In the genomic region with DNA sequence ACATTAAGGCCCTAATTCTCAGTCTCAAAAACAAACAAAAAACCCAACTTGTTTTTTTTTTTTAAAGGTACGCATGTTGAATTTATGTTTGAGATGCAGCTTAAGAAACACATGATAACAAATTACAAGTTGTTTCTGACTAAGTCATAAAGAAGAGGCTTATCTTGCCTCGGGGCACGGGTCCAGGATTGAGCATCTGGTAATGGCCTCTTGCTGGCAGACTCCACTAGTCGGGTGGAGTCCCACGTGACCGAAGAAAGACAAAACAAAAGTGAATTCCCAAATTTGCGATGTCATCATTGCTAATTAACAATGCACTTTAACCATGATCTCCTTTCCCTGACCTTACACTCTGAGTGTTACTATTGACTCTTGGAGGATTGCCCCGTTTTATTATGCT, we compare ENCODE assay signal across 9 mouse cellular contexts. TPM values are rescaled to one million over a fixed set of nuclear protein-coding genes. Genes with fewer than 3 reads are reported as not detected.
A peak's percentile ranks its signal among the peaks of the same experiment; 100 is the strongest.
DNase-seq lines count a peak whose midpoint lies in the region; TF ChIP-seq lines count a peak whose summit lies in the region.
"Had no signal": no experiment of that assay in that cellular context is flagged by ENCODE, and none has a peak within 500 bp of the region (broad histone marks: within the 10 kb centered on the region; RNA-seq: fewer than 3 reads in every experiment).

No protein-coding gene starts in this region.

- WGBS in kidney, adult 2 months = 75% methylated on average over 8 of the region's 8 CpGs

- no peak for TF ChIP-seq CTCF in kidney, adult 2 months (conservative IDR thresholded peaks at IDR 0.05; ENCODE audit: insufficient read depth, insufficient read length, low read depth, low read length)

- H3K27me3 ChIP-seq in kidney, adult 2 months (replicated peaks; ENCODE audit: control insufficient read depth, insufficient read depth, low read length) = no peaks in the 10 kb centered on the region
- H3K27me3 ChIP-seq: limb, embryonic 12.5 days had no signal

- no peak overlapping the region for H3K4me3 ChIP-seq in kidney, adult 2 months (ENCODE audit: insufficient read depth, low read depth, low read length)
- H3K4me3 ChIP-seq: limb, embryonic 12.5 days had no signal

- no peaks in the 10 kb centered on the region for H3K4me1 ChIP-seq in kidney, adult 2 months (ENCODE audit: control insufficient read depth, insufficient read depth, low read length)
- H3K4me1 ChIP-seq: limb, embryonic 12.5 days had no signal

- no peaks in the 10 kb centered on the region for H3K36me3 ChIP-seq in kidney, adult 2 months (ENCODE audit: control insufficient read depth, insufficient read depth, low read length)
- H3K36me3 ChIP-seq: limb, embryonic 12.5 days had no signal

- no peak for TF ChIP-seq POLR2A in kidney, adult 2 months (IDR thresholded peaks at IDR 0.05; ENCODE audit: low read depth, low read length)

- intact Hi-C loops in left cerebral cortex, postnatal 14 days (cut with DNase I) = no loop called here

- no peak overlapping the region for H3K27ac ChIP-seq in kidney, adult 2 months (ENCODE audit: insufficient read depth, low read depth, low read length)
- H3K27ac ChIP-seq: limb, embryonic 12.5 days had no signal

- peak; percentile 67 for DNase-seq in kidney, adult 2 months
- no peak for DNase-seq in kidney, adult 11 months
- DNase-seq in adrenal gland, postnatal 14 days = peak; percentile 78
- DNase-seq in gastrocnemius, postnatal 10 days = peak; percentile 66
- DNase-seq in ovary, adult 18-20 months (ENCODE audit: low spot score) = peak; percentile 86
- no peak for DNase-seq in left cerebral cortex, postnatal 14 days (ENCODE audit: low spot score in 2 of 2)
- DNase-seq in spleen, postnatal 14 days (ENCODE audit: low spot score in 2 of 2) = no peak
- DNase-seq: embryo, embryonic 11 days had no signal

RNA-seq across cellular contexts. Expression of a gene that starts 6.8 kb away (rescaled TPM):
- polyA plus RNA-seq in kidney, adult 2 months (2012; rRNA removed) = 34.5 and 48.3 TPM in 2 replicates
- 6.2 and 8.0 TPM in 2 replicates for total RNA-seq in adrenal gland, postnatal 14 days (2021)
- total RNA-seq in gastrocnemius, postnatal 10 days (2021) = 1 to 10 TPM; 5.8 to 7.0 TPM
- 1 to 10 TPM; 4.4 to 4.5 TPM for total RNA-seq in left cerebral cortex, postnatal 14 days (2021)

RNA-seq across cellular contexts. Expression of a gene that starts 34.6 kb away (rescaled TPM):
- polyA plus RNA-seq in kidney, adult 2 months (2012; rRNA removed) = 881 and 1,007 TPM in 2 replicates
- 1.7 TPM in 1 of 2 replicates, not detected in the other for total RNA-seq in adrenal gland, postnatal 14 days (2021)
- total RNA-seq in gastrocnemius, postnatal 10 days (2021) = 1 to 10 TPM in 1 of 2 experiments, under 1 TPM in 1; 0.52 to 1.0 TPM
- total RNA-seq in left cerebral cortex, postnatal 14 days (2021) = 1 to 10 TPM; 1.5 to 1.6 TPM

RNA-seq across cellular contexts. Expression of a gene that starts 35.9 kb away (rescaled TPM):
- 2.1 and 2.2 TPM in 2 replicates for polyA plus RNA-seq in kidney, adult 2 months (2012; rRNA removed)
- 0.70 and 1.1 TPM in 2 replicates for total RNA-seq in adrenal gland, postnatal 14 days (2021)
- total RNA-seq in gastrocnemius, postnatal 10 days (2021) = 1 to 10 TPM; 1.3 to 1.9 TPM
- total RNA-seq in left cerebral cortex, postnatal 14 days (2021) = 10 to 100 TPM; 10.0 to 11.4 TPM

RNA-seq across cellular contexts. Expression of a gene that starts 47.8 kb away (rescaled TPM):
- 193 and 196 TPM in 2 replicates for polyA plus RNA-seq in kidney, adult 2 months (2012; rRNA removed)
- 6.0 and 12.2 TPM in 2 replicates for total RNA-seq in adrenal gland, postnatal 14 days (2021)
- 1 to 10 TPM; 2.6 to 3.3 TPM for total RNA-seq in gastrocnemius, postnatal 10 days (2021)
- 1 to 10 TPM; 4.3 to 4.8 TPM for total RNA-seq in left cerebral cortex, postnatal 14 days (2021)

Comparison
In these comparisons a context has a peak if more than half of its experiments do, and no peak if none do; other contexts are left out.
1. DNase-seq: peak in kidney, adult 2 months (single experiment), adrenal gland, postnatal 14 days (single experiment), gastrocnemius, postnatal 10 days (single experiment) and ovary, adult 18-20 months (single experiment); none in kidney, adult 11 months (single experiment), left cerebral cortex, postnatal 14 days (0 of 2) and spleen, postnatal 14 days (0 of 2).